In the genomic region with DNA sequence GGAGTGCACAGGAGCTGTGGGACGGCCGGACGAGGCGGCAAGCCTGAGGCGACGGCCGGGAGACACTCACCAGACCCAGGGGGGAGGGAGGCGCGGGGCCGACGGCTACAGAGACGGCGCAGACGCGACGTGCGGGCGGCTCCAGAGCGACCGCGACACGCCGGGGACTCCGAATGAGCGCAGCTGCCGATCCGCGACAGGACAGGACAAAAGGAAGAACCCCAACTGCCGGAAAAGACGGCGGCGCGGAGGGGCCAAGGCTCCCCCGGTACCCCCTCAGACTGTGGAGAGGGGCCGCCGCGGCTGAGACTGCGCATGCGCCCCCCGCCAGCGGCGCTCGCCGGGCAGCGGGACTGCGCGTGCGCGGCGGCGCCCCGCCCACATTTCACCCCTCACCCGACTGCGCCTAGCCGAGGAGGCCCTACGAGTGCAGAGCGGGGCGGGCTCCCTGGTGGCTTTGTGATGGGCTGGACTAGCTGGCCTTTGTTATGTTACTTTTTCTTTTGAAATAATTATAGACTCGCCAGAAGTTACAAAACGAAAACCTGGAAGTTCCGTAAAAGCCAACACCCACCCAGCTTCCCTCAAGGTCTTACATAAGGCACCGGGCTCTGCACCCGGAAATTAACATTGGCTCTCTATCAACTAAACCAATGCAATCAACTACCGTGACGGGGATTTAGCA, we compare ENCODE assay signal across 1 mouse cellular context.
A peak's percentile ranks its signal among the peaks of the same experiment; 100 is the strongest.
TF ChIP-seq lines count a peak whose summit lies in the region.

A gene (minus strand): TSS at position 355 of the 685 bp plus-strand sequence.

TF ChIP-seq in CH12.LX, 34 proteins besides CTCF, POLR2A, EP300 and RAD21 (continued from another document):
- TF ChIP-seq IRF4 (IDR thresholded peaks at IDR 0.05; ENCODE audit: low read depth, low read length), result no peak; the same call in 1 of the 2 replicates
- peak; percentile 33; the same call in 1 of the 2 replicates for TF ChIP-seq MEF2A (IDR thresholded peaks at IDR 0.05; ENCODE audit: borderline replicate concordance, low read depth, low read length)
- peak; percentile 80 for TF ChIP-seq NELFE (IDR thresholded peaks at IDR 0.05; ENCODE audit: low read depth, low read length)
- no peak for TF ChIP-seq UBTF (IDR thresholded peaks at IDR 0.05; ENCODE audit: low read depth, low read length)
- no peak for TF ChIP-seq ZC3H11A (IDR thresholded peaks at IDR 0.05; ENCODE audit: low read depth, low read length)
- TF ChIP-seq MXI1 (IDR thresholded peaks at IDR 0.05; ENCODE audit: low read depth, low read length), result no peak
- TF ChIP-seq ZKSCAN1 (IDR thresholded peaks at IDR 0.05; ENCODE audit: borderline replicate concordance, low read depth, low read length), result no peak
- TF ChIP-seq USF1 (IDR thresholded peaks at IDR 0.05; ENCODE audit: low read depth, low read length), result no peak
- peak; percentile 71 for TF ChIP-seq ELF1 (IDR thresholded peaks at IDR 0.05; ENCODE audit: low read depth, low read length)
- no peak for TF ChIP-seq CHD2 (IDR thresholded peaks at IDR 0.05; ENCODE audit: low read length)
- TF ChIP-seq GABPA (IDR thresholded peaks at IDR 0.05; ENCODE audit: insufficient replicate concordance, low read depth, low read length), result no peak
- TF ChIP-seq MYC (IDR thresholded peaks at IDR 0.05; ENCODE audit: low read depth, low read length), result no peak
- 0 out of 2 replicates have a peak, but pooled peaks have one; percentile 26 for TF ChIP-seq TBP (conservative IDR thresholded peaks at IDR 0.05; ENCODE audit: low read depth, low read length)
- TF ChIP-seq MAFK (IDR thresholded peaks at IDR 0.05; ENCODE audit: insufficient replicate concordance, low read length), result no peak
- no peak for TF ChIP-seq JUN (IDR thresholded peaks at IDR 0.05; ENCODE audit: insufficient read depth, low read depth, low read length)
- peak; percentile 40 for TF ChIP-seq BHLHE40 (IDR thresholded peaks at IDR 0.05; ENCODE audit: low read depth, low read length)
- TF ChIP-seq ZMIZ1 (IDR thresholded peaks at IDR 0.05; ENCODE audit: low read depth, low read length), result no peak
- no peak for TF ChIP-seq ETS1 (conservative IDR thresholded peaks at IDR 0.05; ENCODE audit: low read depth, low read length)
- TF ChIP-seq KAT2A (IDR thresholded peaks at IDR 0.05; ENCODE audit: insufficient replicate concordance, low read length), result no peak
- no peak for TF ChIP-seq POLR2AphosphoS2 (IDR thresholded peaks at IDR 0.05; ENCODE audit: low read depth, low read length)
- TF ChIP-seq JUND (conservative IDR thresholded peaks at IDR 0.05; ENCODE audit: low read depth, low read length), result no peak
- peak; percentile 69 for TF ChIP-seq TCF12 (IDR thresholded peaks at IDR 0.05; ENCODE audit: low read depth, low read length)
- no peak for TF ChIP-seq USF2 (conservative IDR thresholded peaks at IDR 0.05; ENCODE audit: low read depth, low read length)
- TF ChIP-seq SMC3 (IDR thresholded peaks at IDR 0.05; ENCODE audit: low read depth, low read length), result no peak
- TF ChIP-seq SIN3A (IDR thresholded peaks at IDR 0.05; ENCODE audit: low read length), result no peak
- no peak for TF ChIP-seq PAX5 (IDR thresholded peaks at IDR 0.05; ENCODE audit: low read length)
- TF ChIP-seq ZNF384 (IDR thresholded peaks at IDR 0.05; ENCODE audit: low read depth, low read length), result no peak
- TF ChIP-seq E2F4 (IDR thresholded peaks at IDR 0.05; ENCODE audit: insufficient replicate concordance, low read depth, low read length), result no peak
- no peak for TF ChIP-seq RCOR1 (conservative IDR thresholded peaks at IDR 0.05; ENCODE audit: low read depth, low read length)
- no peak for TF ChIP-seq CHD1 (IDR thresholded peaks at IDR 0.05; ENCODE audit: low read depth, low read length)
TF ChIP-seq in CH12.LX: peak in this region for 8.
